Mouse (Mus musculus) embryonic fibroblast, embryonic 13.5 days (primary cell): ENCODE measurements around the gene Nlk. TPM values are rescaled to one million over a fixed set of nuclear protein-coding genes. Genes with fewer than 3 reads are reported as not detected.

Experiments used
- H3K27ac ChIP-seq: 2 replicates; pipeline ENCODE4 v1.5.1; 2012; ENCODE audit warnings: low read length, control low read depth, inconsistent platforms; ENCODE audit not compliant: insufficient read depth
- H3K4me1 ChIP-seq: 2 replicates; pipeline ENCODE4 v1.6.1; 2011; ENCODE audit warnings: low read length; ENCODE audit not compliant: control insufficient read depth, insufficient read depth
- H3K4me3 ChIP-seq: 2 replicates; pipeline ENCODE4 v1.5.1; 2011; ENCODE audit warnings: mild to moderate bottlenecking, control low read depth, low read length; ENCODE audit not compliant: insufficient read depth
- CTCF ChIP-seq: IDR thresholded peaks from 2 replicates; pipeline ENCODE4 v1.5.1; 2011; ENCODE audit warnings: mild to moderate bottlenecking, control low read depth, low read length, moderate library complexity, borderline replicate concordance; ENCODE audit not compliant: insufficient read depth
- POLR2A ChIP-seq: IDR thresholded peaks from 2 replicates; pipeline ENCODE4 v1.6.1; 2011; ENCODE audit warnings: low read depth, mild to moderate bottlenecking, control low read depth, low read length, moderate library complexity
- polyA plus RNA-seq: library from polyadenylated mRNA; stranded (reverse); fragments of >200 nt; gene quantifications from 2 replicates; pipeline ENCODE4 v1.2.4, GENCODE M21; 2011; ENCODE audit warnings: low read depth; ENCODE audit not compliant: missing spikeins, insufficient read length

The Nlk gene
- polyA plus RNA-seq, 1 experiment: 13.8 TPM

DNA sequence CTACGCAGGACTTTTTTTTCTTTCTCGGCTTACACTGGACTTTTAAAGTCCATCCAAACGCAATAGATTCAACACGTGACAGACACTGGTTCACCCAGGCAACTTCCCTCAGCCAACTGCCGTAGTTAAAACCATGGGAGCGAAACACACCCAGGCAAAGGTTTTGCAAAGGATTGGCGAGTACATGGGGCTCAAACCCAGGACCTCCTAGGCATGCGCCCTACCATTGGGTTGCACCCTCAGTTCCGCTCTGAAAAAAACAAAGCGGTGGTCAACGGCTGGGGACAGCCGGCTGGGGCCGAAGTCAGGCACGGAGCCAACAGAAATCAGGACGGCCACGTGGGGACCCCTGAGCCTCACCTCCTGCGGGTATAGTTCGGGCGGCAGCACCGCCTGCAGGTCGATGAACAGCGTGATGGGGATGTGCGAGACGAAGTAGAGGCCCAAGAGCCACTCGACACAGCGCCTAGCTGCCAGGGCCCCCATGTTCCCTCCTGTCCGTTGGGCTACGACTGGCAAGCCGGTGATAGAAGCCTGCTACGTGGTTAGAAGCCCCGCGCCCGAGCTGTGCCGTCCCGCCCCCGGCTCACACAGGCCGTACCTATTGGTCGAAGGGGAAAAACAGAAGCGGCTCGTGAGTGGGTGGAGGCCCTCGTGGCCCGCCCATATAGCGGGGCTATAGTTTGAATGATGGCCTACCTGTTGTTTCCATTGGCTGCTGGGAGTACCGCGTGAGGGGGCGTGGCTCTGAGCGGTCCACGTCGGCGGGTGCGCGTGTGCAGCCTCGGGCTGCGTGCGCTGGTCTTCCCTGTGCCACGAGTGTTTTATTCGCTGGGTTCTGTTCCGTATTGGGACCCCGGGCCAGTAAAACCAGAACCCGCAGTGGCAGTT is 146.8 kb downstream of the Nlk start, which contains the start of gene Tmem97:
Tmem97 (minus strand) TSS at position 610 of the 891 bp plus-strand sequence.
- Histone ChIP-seq H3K4me1 (peaks cover 8% of the 10 kb centered on the region; the same call in 1 of the 2 replicates), H3K4me3 (peak within 1 kb of the TSS; percentile 81), H3K27ac (peak within 1 kb of the TSS; percentile 32)
- TF ChIP-seq POLR2A: peak; percentile 74
- no peak for TF ChIP-seq CTCF

DNA sequence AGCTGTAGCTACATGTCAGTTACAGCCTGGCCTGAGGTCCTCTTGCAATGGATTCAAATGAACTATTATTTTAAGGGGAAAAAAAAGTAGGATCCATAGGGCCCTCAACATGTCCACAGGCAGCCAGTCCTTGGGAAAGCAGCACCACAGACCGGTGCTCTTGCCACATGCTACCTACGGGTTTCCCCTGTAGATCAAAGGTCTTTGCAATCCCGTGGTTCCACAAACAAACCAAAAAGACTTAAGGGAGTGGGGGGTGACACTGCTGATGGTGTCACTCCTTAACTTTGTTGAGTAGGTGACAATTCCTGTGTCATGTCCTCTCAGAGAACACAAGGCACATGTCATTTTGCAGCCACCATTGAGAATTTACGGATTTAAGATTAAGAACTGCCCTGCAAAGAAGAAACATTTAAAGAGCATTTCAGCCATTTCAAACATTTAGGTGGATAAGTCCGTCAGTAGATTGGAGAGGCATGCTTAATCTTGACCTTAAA is 147.6 kb downstream of the Nlk start:
- Histone ChIP-seq H3K4me3 (peak overlapping the region; percentile 81), H3K27ac (peak overlapping the region; percentile 32; the same call in 1 of the 2 replicates), H3K4me1 (peaks cover 8% of the 10 kb centered on the region; the same call in 1 of the 2 replicates)
- TF ChIP-seq CTCF: no peak
- TF ChIP-seq POLR2A: no peak

DNA sequence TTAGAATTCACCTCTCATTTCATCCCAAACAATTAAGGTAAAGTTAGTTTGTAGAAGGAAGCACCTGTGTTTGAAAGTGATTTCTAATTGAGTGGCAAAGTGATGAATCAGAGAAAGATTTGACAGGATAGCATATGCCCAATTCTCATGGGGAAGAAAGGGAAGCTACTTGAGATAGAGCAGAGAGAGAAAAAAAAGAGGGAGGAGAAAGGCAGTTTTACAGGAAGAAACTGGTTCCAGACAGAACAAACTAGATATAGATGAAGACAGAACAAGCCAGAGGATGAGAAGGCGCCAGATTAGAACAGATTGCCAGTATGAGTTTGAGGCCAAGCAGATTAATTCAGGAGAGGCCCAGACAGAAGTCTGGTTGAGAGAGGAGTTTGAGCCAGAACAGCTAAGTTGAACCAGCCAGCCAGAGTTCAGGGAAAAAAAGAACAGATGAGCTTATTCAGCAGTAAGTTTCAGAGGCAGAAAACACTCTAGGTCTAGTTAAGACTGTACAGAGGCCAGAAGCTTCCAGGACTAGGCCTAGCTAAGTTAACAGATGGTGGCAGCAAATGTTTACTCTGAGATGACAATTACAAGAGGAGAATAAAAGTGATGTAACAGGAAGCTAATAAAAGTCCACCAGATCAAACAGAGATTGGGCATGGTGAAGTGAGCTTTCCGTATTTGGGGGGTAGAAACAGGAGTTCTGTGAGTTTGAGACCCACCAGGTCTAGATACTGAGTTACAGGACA is 149.3 kb downstream of the Nlk start:
- no peak overlapping the region for H3K4me3 ChIP-seq
- no peak overlapping the region for H3K27ac ChIP-seq
- TF ChIP-seq POLR2A (no peak), CTCF (no peak)
- H3K4me1 ChIP-seq: peaks cover 8% of the 10 kb centered on the region; the same call in 1 of the 2 replicates

DNA sequence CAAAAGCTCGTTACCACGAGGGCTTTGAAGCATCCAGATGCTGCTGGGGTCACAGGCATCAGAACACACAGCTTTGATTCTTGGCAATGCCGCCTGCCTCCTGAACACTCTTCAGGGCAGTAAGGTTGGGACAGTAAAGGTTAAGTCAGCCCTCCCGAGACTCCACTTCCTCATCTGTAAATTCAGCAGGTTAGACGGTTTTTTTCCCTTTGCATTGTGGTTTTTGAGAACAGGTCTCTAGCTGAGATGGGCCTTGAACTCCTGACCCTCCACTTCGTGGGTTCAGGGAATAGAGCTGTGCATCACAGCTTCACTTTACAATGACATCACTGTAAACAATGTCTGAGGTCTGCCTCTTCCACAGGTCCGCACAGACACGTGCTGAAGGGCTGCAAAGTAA is 152.0 kb downstream of the Nlk start:
- Histone ChIP-seq H3K4me3 (no peak overlapping the region), H3K27ac (no peak overlapping the region)
- no peak for TF ChIP-seq POLR2A
- TF ChIP-seq CTCF: no peak

DNA sequence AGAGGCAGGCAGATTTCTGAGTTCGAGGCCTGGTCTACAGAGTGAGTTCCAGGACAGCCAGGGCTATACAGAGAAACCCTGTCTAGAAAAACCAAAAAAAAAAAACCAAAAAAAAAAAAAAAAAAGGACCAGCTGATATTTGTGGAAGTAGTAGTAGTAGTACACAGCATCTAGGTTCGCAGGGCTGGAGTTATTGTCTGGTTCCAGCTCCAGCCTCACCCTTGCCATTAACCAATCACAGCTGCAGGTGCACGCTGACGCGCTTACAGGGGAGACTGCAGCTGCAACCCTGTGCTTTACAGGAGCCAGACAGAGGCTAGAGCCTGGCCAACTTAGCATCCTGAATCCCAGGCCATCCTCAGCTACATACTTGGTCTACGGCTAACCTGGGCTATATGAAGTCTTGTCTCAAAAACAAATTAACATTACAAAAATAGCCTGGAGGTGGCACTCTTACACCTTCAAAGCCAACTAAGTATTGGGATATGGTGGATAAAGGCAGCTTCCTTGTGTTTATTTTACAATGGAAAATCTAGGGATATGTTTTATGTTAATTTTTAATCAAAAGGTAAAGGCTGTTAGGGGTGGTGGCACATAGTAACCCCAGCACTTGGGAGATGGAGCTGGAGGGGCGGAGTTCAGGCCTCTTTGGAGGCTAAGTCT is 152.6 kb downstream of the Nlk start:
- TF ChIP-seq POLR2A (no peak), CTCF (no peak)

More for the DNA sequence above, 152.0 kb downstream of the Nlk start:
- H3K4me1 ChIP-seq: peaks cover 8% of the 10 kb centered on the region; the same call in 1 of the 2 replicates

DNA sequence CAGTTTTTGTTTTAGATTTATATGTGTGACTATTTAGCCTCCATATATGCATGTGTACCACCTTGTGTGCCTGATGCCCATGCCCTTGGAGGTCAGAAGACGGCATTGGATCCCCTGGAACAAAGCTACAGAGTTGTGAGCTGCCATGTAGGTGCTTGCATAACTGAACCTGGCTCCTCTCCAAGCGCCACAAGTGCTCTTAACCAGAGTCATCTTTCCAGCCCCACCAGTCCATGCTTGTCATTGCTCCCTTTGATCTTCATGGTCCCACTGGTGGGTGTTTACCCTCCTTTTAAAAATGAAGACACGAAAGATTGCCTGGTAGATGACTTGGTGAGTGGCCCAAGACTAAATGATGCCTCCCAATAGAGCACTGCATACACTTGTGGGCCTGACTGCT is 156.8 kb downstream of the Nlk start:
- Histone ChIP-seq H3K4me3 (no peak overlapping the region), H3K4me1 (no peaks in the 10 kb centered on the region; the same call in 1 of the 2 replicates), H3K27ac (no peak overlapping the region)
- TF ChIP-seq CTCF (no peak), POLR2A (no peak)

More for the DNA sequence above, 152.6 kb downstream of the Nlk start:
- H3K27ac ChIP-seq: no peak overlapping the region
- H3K4me3 ChIP-seq: no peak overlapping the region
- peaks cover 8% of the 10 kb centered on the region; the same call in 1 of the 2 replicates for H3K4me1 ChIP-seq

DNA sequence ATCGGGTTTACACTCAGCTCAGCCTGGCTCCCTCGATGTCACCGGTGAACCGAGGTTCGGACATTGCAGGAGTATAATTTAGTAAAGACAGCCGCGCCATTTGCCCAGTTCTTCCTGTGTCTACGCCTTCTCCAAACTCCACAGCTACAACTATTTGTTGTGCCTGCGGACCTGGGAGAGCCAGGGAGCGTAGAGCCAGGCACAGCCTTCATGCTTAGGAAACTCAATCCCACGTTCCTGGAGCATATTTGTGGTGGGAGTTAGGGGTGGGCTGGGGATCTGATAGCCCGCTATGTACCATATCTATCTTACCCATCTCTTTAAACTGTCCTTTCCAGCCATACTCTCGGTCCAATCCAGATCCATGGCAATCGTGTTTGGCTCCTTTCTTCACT is 160.5 kb downstream of the Nlk start:
- Histone ChIP-seq H3K4me1 (no peaks in the 10 kb centered on the region; the same call in 1 of the 2 replicates), H3K4me3 (peak overlapping the region; percentile 84), H3K27ac (peak overlapping the region; percentile 69)
- TF ChIP-seq CTCF (no peak), POLR2A (no peak)

DNA sequence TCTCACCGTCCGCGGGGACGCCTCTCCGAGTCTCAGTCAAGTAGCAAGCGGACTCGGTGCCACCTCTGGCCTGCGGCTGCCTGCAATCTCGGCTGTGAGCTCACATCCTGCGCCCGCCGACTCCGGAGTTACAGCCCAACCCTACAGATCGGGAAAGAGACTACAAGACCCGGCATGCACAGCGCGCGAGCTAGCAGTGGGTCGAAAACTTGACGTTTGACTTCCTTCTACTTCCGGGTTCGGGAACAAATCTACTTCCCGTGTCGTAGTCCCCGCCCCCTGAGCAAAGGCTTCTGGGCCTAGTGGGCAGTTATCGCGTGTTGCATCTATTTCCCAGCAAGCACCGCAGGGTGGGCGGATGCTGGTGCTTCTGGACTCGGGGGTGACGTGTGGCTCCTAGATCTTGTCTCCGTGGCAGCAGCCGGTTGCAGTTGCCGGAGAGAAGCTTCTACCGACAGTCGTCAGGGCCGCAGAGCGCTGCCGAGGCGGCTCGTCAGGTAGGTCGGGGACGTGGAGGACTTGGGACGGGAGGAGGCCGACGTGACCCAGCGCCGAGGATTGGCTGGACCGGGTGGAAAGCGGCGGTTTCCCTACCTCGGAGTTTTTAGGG is 161.0 kb downstream of the Nlk start, which contains the start of the genes Tnfaip1 and Ift20:
Tnfaip1 (minus strand) TSS at position 253 of the 610 bp plus-strand sequence.
Ift20 (plus strand) TSS at position 282 of the 610 bp plus-strand sequence.
- Histone ChIP-seq H3K4me1 (no peaks in the 10 kb centered on the region; the same call in 1 of the 2 replicates), H3K4me3 (peak within 1 kb of the TSS; percentile 84), H3K27ac (peak within 1 kb of the TSS; percentile 72)
- TF ChIP-seq POLR2A (peak; percentile 88), CTCF (no peak)
